Mouse (Mus musculus): ENCODE data around the gene Pcif1. TPM values are rescaled to one million over a fixed set of nuclear protein-coding genes. Genes with fewer than 3 reads are reported as not detected.

Pcif1 gene
- total and polyA plus RNA-seq, 2 experiments from 2014 or later: 77.2 to 94.6 TPM

- DNase-seq (ENCODE audit: low spot score) (no peak), ATAC-seq (ENCODE audit: low FRiP score) (no peak)
- Histone ChIP-seq H3K4me2 (ENCODE audit: low read depth, low read length, poor library complexity, severe bottlenecking) (no peak overlapping the region), H3K4me1 (ENCODE audit: insufficient read depth, low read length) (no peaks in the 10 kb centered on the region), H3K4me3 (ENCODE audit: low read depth, low read length) (no peak overlapping the region), H3K27ac (ENCODE audit: low read depth, low read length) (no peak overlapping the region), H3K9ac (replicated peaks; ENCODE audit: low read length, poor library complexity, severe bottlenecking) (no peak overlapping the region), H3K36me3 (ENCODE audit: insufficient read depth, low read length) (peaks cover 94% of the 10 kb centered on the region), H3K9me3 (ENCODE audit: low read length) (no peaks in the 10 kb centered on the region), H3K27me3 (ENCODE audit: insufficient read depth, low read length) (no peaks in the 10 kb centered on the region)
- peak; percentile 18 for TF ChIP-seq CTCF (IDR thresholded peaks at IDR 0.05)
- WGBS: 62% methylated on average over 5 of the region's 5 CpGs
Observed at GRCm38 (mm10) chr2:164894048-164894447, 14.9 kb downstream of the Pcif1 start.

- no peak overlapping the region for H3K4me3 ChIP-seq (ENCODE audit: low read depth, low read length)
- ATAC-seq (ENCODE audit: low FRiP score): no peak
- no peak for DNase-seq (ENCODE audit: low spot score)
- TF ChIP-seq CTCF (IDR thresholded peaks at IDR 0.05): 0 out of 2 replicates have a peak, but pooled peaks have one; percentile 17
- no peaks in the 10 kb centered on the region for H3K9me3 ChIP-seq (ENCODE audit: low read length)
- H3K9ac ChIP-seq (replicated peaks; ENCODE audit: low read length, poor library complexity, severe bottlenecking): no peak overlapping the region
- no peak overlapping the region for H3K4me2 ChIP-seq (ENCODE audit: low read depth, low read length, poor library complexity, severe bottlenecking)
- WGBS: 89% methylated on average over 1 of the region's 1 CpGs
- H3K36me3 ChIP-seq (ENCODE audit: insufficient read depth, low read length): peaks cover 95% of the 10 kb centered on the region
- H3K27me3 ChIP-seq (ENCODE audit: insufficient read depth, low read length): no peaks in the 10 kb centered on the region
- H3K27ac ChIP-seq (ENCODE audit: low read depth, low read length): no peak overlapping the region
- no peaks in the 10 kb centered on the region for H3K4me1 ChIP-seq (ENCODE audit: insufficient read depth, low read length)
Observed at GRCm38 (mm10) chr2:164894644-164895043, 15.5 kb downstream of the Pcif1 start.

GRCm38 (mm10) chr2:164895885-164896284 is 16.8 kb downstream of the Pcif1 start:
- WGBS: 95% methylated on average over 6 of the region's 6 CpGs

GRCm38 (mm10) chr2:164898008-164898407 is 18.9 kb downstream of the Pcif1 start:
- Histone ChIP-seq H3K4me3 (ENCODE audit: low read depth, low read length) (no peak overlapping the region), H3K9me3 (ENCODE audit: low read length) (no peaks in the 10 kb centered on the region), H3K36me3 (ENCODE audit: insufficient read depth, low read length) (peaks cover 94% of the 10 kb centered on the region), H3K9ac (replicated peaks; ENCODE audit: low read length, poor library complexity, severe bottlenecking) (no peak overlapping the region), H3K27ac (ENCODE audit: low read depth, low read length) (no peak overlapping the region), H3K4me2 (ENCODE audit: low read depth, low read length, poor library complexity, severe bottlenecking) (no peak overlapping the region), H3K27me3 (ENCODE audit: insufficient read depth, low read length) (no peaks in the 10 kb centered on the region), H3K4me1 (ENCODE audit: insufficient read depth, low read length) (no peaks in the 10 kb centered on the region)
- ATAC-seq (ENCODE audit: low FRiP score) (no peak), DNase-seq (ENCODE audit: low spot score) (no peak)
- no peak for TF ChIP-seq CTCF (IDR thresholded peaks at IDR 0.05)
- 94% methylated on average over 7 of the region's 7 CpGs for WGBS

More at GRCm38 (mm10) chr2:164895885-164896284, 16.8 kb downstream of the Pcif1 start:
- peaks cover 95% of the 10 kb centered on the region for H3K36me3 ChIP-seq (ENCODE audit: insufficient read depth, low read length)
- TF ChIP-seq CTCF (IDR thresholded peaks at IDR 0.05): no peak
- no peaks in the 10 kb centered on the region for H3K27me3 ChIP-seq (ENCODE audit: insufficient read depth, low read length)
- no peak overlapping the region for H3K9ac ChIP-seq (replicated peaks; ENCODE audit: low read length, poor library complexity, severe bottlenecking)
- no peaks in the 10 kb centered on the region for H3K9me3 ChIP-seq (ENCODE audit: low read length)
- no peaks in the 10 kb centered on the region for H3K4me1 ChIP-seq (ENCODE audit: insufficient read depth, low read length)
- H3K4me2 ChIP-seq (ENCODE audit: low read depth, low read length, poor library complexity, severe bottlenecking): no peak overlapping the region
- no peak for ATAC-seq (ENCODE audit: low FRiP score)
- H3K27ac ChIP-seq (ENCODE audit: low read depth, low read length): no peak overlapping the region
- no peak for DNase-seq (ENCODE audit: low spot score)
- H3K4me3 ChIP-seq (ENCODE audit: low read depth, low read length): no peak overlapping the region

GRCm38 (mm10) chr2:164899034-164899433 is 19.9 kb downstream of the Pcif1 start:
- 92% methylated on average over 15 of the region's 15 CpGs for WGBS
- no peak for DNase-seq (ENCODE audit: low spot score)
- H3K9ac ChIP-seq (replicated peaks; ENCODE audit: low read length, poor library complexity, severe bottlenecking): no peak overlapping the region
- H3K27ac ChIP-seq (ENCODE audit: low read depth, low read length): no peak overlapping the region
- H3K4me2 ChIP-seq (ENCODE audit: low read depth, low read length, poor library complexity, severe bottlenecking): no peak overlapping the region
- no peak for ATAC-seq (ENCODE audit: low FRiP score)
- no peaks in the 10 kb centered on the region for H3K27me3 ChIP-seq (ENCODE audit: insufficient read depth, low read length)
- no peaks in the 10 kb centered on the region for H3K4me1 ChIP-seq (ENCODE audit: insufficient read depth, low read length)
- TF ChIP-seq CTCF (IDR thresholded peaks at IDR 0.05): no peak
- H3K36me3 ChIP-seq (ENCODE audit: insufficient read depth, low read length): peaks cover 89% of the 10 kb centered on the region
- H3K9me3 ChIP-seq (ENCODE audit: low read length): no peaks in the 10 kb centered on the region
- H3K4me3 ChIP-seq (ENCODE audit: low read depth, low read length): no peak overlapping the region

GRCm38 (mm10) chr2:164899723-164900459 is 20.8 kb downstream of the Pcif1 start:
- Histone ChIP-seq H3K27ac (ENCODE audit: low read depth, low read length) (no peak overlapping the region), H3K4me1 (ENCODE audit: insufficient read depth, low read length) (no peaks in the 10 kb centered on the region), H3K9ac (replicated peaks; ENCODE audit: low read length, poor library complexity, severe bottlenecking) (no peak overlapping the region), H3K4me3 (ENCODE audit: low read depth, low read length) (no peak overlapping the region), H3K9me3 (ENCODE audit: low read length) (no peaks in the 10 kb centered on the region), H3K36me3 (ENCODE audit: insufficient read depth, low read length) (peaks cover 89% of the 10 kb centered on the region), H3K4me2 (ENCODE audit: low read depth, low read length, poor library complexity, severe bottlenecking) (no peak overlapping the region), H3K27me3 (ENCODE audit: insufficient read depth, low read length) (no peaks in the 10 kb centered on the region)
- TF ChIP-seq CTCF (IDR thresholded peaks at IDR 0.05): no peak
- 92% methylated on average over 16 of the region's 16 CpGs for WGBS
- ATAC-seq (ENCODE audit: low FRiP score) (no peak), DNase-seq (ENCODE audit: low spot score) (no peak)

All from midbrain, postnatal 0 days (tissue).